Mouse (Mus musculus) mesoderm, embryonic 11.5 days (tissue): ENCODE results near the gene Vmn2r26.
"Not testable (repeated sequence)": the region's sequence is repeated elsewhere in the genome, so short reads cannot be mapped to it uniquely, and the experiment has no call there.

Experiments
- DNase-seq: peaks from one replicate; pipeline ENCODE4 v3.0.0-alpha.2; 2012; ENCODE audit warnings: low read depth, low spot score

Gene Vmn2r26

DNA sequence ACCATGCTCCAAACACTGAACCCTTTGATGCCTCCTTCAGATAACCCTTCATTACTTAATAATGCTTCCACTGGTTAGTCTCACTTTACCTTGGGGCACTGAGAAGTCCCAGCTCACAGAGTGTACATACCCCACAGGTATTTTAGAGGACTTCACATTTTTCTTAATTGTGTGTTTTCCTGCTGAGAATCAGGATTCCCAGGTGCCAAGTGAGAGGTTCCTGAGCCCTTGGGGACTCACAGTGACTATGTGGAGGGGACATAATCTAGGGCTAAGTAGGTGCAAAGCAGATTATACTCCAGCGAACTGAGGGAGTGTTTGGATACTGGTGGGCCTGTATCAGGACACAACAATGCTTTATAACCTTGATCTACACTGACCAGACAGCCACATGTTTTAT lies at the start of gene Vmn2r26:
TSS of gene Vmn2r26 (plus strand) at position 301 of the 400 bp plus-strand sequence.
- DNase-seq = not testable (repeated sequence)

DNA sequence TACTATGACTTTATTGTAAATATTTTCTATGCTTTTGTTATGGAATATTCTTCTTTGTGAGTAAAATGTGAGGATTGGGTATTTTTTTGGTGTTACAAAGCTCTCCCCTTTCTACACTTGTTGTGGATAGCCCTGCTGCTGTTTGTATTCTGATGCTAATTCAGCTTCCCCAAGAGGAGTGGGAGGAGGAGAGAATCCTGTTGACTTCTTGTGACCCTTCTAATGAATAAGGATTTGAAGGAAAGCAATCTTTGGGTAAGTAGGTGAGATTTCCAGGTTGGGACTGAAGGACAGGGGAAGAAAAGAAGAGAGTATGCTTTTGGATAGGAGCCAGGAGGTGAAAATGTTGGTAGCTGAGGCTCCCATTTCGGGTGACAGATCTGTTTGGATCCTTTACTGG lies 3.5 kb upstream of the Vmn2r26 start:
- no peak for DNase-seq

DNA sequence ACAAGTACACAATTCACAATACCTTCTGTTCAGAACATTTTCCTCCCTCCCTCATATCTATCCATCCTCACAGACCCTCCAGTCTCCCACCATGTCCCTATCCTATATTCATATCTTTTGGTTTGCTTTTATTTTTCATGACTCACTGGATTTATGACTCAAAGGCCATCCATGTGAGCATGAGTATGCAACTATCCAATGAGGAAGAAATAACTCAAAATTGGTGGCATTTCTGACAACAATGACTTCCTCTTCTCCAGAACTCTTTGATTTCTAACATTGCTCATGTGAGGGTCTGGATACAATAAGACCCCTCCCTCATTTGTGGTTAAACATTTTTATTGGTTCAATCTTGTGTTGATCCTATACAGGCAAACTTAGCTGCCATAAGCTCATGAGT lies 24.0 kb downstream of the Vmn2r26 start:
- DNase-seq = no peak

DNA sequence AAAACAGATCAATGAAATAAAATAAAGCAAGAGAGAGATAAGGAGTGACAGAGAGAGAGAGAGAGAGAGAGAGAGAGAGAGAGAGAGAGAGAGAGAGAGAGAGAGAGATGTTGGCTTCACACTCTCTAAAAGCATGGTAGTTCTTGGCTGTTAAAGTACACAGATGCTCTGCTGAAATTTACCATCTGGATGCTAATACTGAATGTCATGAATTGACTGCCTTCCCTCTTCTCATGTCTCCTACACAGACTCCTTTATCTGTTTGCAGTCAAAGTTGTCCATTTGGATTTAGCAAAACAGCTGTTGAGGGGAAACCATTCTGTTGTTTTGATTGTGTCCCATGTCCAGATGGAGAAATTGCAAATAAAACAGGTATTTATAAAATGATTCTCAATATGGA lies 29.2 kb downstream of the Vmn2r26 start:
- not testable (repeated sequence) for DNase-seq

DNA sequence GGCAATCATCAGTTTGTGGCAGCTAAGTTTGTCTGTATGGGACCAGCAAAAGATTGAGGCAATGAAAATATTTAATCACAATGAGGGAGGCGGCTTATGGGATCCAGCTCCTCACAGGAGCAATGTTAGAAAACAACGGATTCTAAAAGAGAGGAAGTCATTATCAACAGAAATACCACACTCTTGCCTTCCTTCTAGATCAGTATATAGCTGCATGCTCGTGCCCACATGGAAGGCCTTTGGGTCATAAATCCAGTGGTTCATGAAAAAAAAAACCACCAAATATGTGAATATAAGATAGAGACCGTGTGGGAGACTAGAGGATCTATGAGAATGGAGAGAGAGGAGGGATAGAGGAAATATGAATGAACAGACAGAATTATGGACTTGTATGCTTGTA lies 78.0 kb downstream of the Vmn2r26 start:
- DNase-seq = no peak
